7 mouse cellular contexts compared by ENCODE assay signal in the genomic region with DNA sequence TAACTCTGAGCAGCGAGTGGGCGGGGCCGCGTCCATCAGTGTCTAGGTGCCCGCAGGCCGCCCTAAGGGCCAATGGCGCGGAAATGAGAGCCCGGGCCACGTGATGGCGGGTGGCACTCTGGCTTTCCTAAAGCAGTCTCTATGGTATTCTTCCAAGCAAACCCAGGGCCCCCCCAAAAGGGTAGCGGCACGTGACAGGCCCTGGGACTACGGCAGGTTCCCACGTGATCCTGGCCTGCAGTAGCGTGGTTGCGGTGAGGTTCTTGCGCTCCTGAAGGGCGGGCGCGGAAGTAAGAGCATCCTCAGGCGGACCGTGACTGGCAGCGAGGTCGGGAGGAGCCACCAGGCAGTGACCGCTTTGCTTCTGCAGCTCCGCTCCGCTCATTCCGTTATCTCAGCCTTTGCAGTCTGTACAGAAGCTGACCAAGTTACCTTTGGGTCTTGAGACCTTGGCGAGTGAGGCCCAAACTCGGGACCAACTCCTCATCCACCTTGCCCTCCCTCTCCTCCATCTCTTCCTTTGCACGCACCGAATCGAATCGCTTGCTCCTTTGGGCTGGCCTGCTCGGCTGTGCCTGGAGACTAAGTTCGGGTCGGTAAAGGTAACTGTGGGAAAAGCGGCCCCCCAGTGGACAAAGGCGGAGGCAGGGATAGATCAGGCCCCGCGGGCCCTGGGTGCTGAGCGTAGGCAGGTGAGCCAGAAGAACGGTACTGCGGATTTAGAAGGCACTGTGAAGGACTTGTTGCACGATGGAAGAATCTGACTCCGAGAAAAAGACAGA. TPM values are rescaled to one million over a fixed set of nuclear protein-coding genes. Genes with fewer than 3 reads are reported as not detected.
DNase-seq lines count a peak whose midpoint lies in the region; ATAC-seq and TF ChIP-seq lines count a peak whose summit lies in the region.

A gene (plus strand): TSS at position 248 of the 782 bp plus-strand sequence.

- H3K27ac ChIP-seq in embryonic facial prominence, embryonic 12.5 days: no peak within 1 kb of the TSS
- no peak within 1 kb of the TSS for H3K27ac ChIP-seq in kidney, adult 2 months (ENCODE audit: insufficient read depth, low read depth, low read length)
- no peak within 1 kb of the TSS for H3K27ac ChIP-seq in limb, embryonic 11.5 days (replicated peaks; ENCODE audit: low read depth, low read length)
- peak within 1 kb of the TSS; percentile 47; the same call in 1 of the 2 replicates for H3K27ac ChIP-seq in midbrain, embryonic 13.5 days
- H3K27ac ChIP-seq in small intestine, adult 2 months (ENCODE audit: insufficient read depth, low read depth, low read length): no peak within 1 kb of the TSS

- no peak for TF ChIP-seq POLR2A in kidney, adult 2 months (IDR thresholded peaks at IDR 0.05; ENCODE audit: low read depth, low read length)
- TF ChIP-seq POLR2A in small intestine, adult 2 months (IDR thresholded peaks at IDR 0.05; ENCODE audit: low read depth, low read length): no peak

- peak; percentile 79 to 85 for DNase-seq in adrenal gland, postnatal 36 days
- DNase-seq in heart, adult 18-20 months: peak; percentile 59 to 67
- peak; percentile 83 for DNase-seq in kidney, adult 2 months
- peak; percentile 81 for DNase-seq in limb, embryonic 11.5 days (ENCODE audit: low spot score)

- H3K27me3 ChIP-seq in embryonic facial prominence, embryonic 12.5 days: peaks cover 8% of the 10 kb centered on the region
- H3K27me3 ChIP-seq in kidney, adult 2 months (replicated peaks; ENCODE audit: control insufficient read depth, insufficient read depth, low read length): no peaks in the 10 kb centered on the region
- peaks cover 6% of the 10 kb centered on the region; the same call in 1 of the 2 replicates for H3K27me3 ChIP-seq in limb, embryonic 11.5 days (ENCODE audit: control insufficient read depth, insufficient read depth, low read length)
- peaks cover 8% of the 10 kb centered on the region; the same call in 1 of the 2 replicates for H3K27me3 ChIP-seq in midbrain, embryonic 13.5 days
- H3K27me3 ChIP-seq in small intestine, adult 2 months (ENCODE audit: control insufficient read depth, insufficient read depth, low read length): no peaks in the 10 kb centered on the region; the same call in 1 of the 2 replicates

- peak within 1 kb of the TSS; percentile 53 for H3K9ac ChIP-seq in embryonic facial prominence, embryonic 12.5 days
- peak within 1 kb of the TSS; percentile 56 for H3K9ac ChIP-seq in limb, embryonic 11.5 days (ENCODE audit: low read length)
- H3K9ac ChIP-seq in midbrain, embryonic 13.5 days (replicated peaks): peak within 1 kb of the TSS; percentile 65

- H3K4me2 ChIP-seq in embryonic facial prominence, embryonic 12.5 days (replicated peaks): peak within 1 kb of the TSS; percentile 52
- peak within 1 kb of the TSS; percentile 27 for H3K4me2 ChIP-seq in limb, embryonic 11.5 days (ENCODE audit: low read depth, severe bottlenecking)
- H3K4me2 ChIP-seq in midbrain, embryonic 13.5 days (replicated peaks): peak within 1 kb of the TSS; percentile 57

- peak; percentile 28; the same call in 1 of the 2 replicates for TF ChIP-seq CTCF in kidney, adult 2 months (conservative IDR thresholded peaks at IDR 0.05; ENCODE audit: insufficient read depth, insufficient read length, low read depth, low read length)
- no peak for TF ChIP-seq CTCF in small intestine, adult 2 months (IDR thresholded peaks at IDR 0.05; ENCODE audit: extremely low read depth, insufficient read length, insufficient replicate concordance, low read depth, low read length)

- H3K36me3 ChIP-seq in embryonic facial prominence, embryonic 12.5 days: no peaks in the 10 kb centered on the region
- H3K36me3 ChIP-seq in kidney, adult 2 months (ENCODE audit: control insufficient read depth, insufficient read depth, low read length): no peaks in the 10 kb centered on the region
- no peaks in the 10 kb centered on the region for H3K36me3 ChIP-seq in limb, embryonic 11.5 days (ENCODE audit: control insufficient read depth, insufficient read depth, low read length)
- H3K36me3 ChIP-seq in midbrain, embryonic 13.5 days: no peaks in the 10 kb centered on the region
- H3K36me3 ChIP-seq in small intestine, adult 2 months (ENCODE audit: control insufficient read depth, insufficient read depth, low read length): no peaks in the 10 kb centered on the region

- peak within 1 kb of the TSS; percentile 44 for H3K4me3 ChIP-seq in embryonic facial prominence, embryonic 12.5 days
- H3K4me3 ChIP-seq in kidney, adult 2 months (ENCODE audit: insufficient read depth, low read depth, low read length): peak within 1 kb of the TSS; percentile 65
- H3K4me3 ChIP-seq in limb, embryonic 11.5 days (ENCODE audit: low read depth, low read length): peak within 1 kb of the TSS; percentile 35
- peak within 1 kb of the TSS; percentile 57 for H3K4me3 ChIP-seq in midbrain, embryonic 13.5 days (replicated peaks)
- peak within 1 kb of the TSS; percentile 58 for H3K4me3 ChIP-seq in small intestine, adult 2 months (ENCODE audit: low read depth, low read length)

- no peaks in the 10 kb centered on the region for H3K9me3 ChIP-seq in embryonic facial prominence, embryonic 12.5 days
- H3K9me3 ChIP-seq in limb, embryonic 11.5 days (ENCODE audit: control insufficient read depth, low read length): no peaks in the 10 kb centered on the region
- no peaks in the 10 kb centered on the region for H3K9me3 ChIP-seq in midbrain, embryonic 13.5 days

- H3K4me1 ChIP-seq in embryonic facial prominence, embryonic 12.5 days: no peaks in the 10 kb centered on the region
- no peaks in the 10 kb centered on the region for H3K4me1 ChIP-seq in kidney, adult 2 months (ENCODE audit: control insufficient read depth, insufficient read depth, low read length)
- no peaks in the 10 kb centered on the region for H3K4me1 ChIP-seq in limb, embryonic 11.5 days (ENCODE audit: control insufficient read depth, insufficient read depth, low read length)
- no peaks in the 10 kb centered on the region for H3K4me1 ChIP-seq in midbrain, embryonic 13.5 days (replicated peaks)
- H3K4me1 ChIP-seq in small intestine, adult 2 months (ENCODE audit: control insufficient read depth, insufficient read depth, insufficient read length, low read length): peaks cover 2% of the 10 kb centered on the region; the same call in 1 of the 2 replicates

- 22% methylated on average over 47 of the region's 47 CpGs for WGBS in embryonic facial prominence, embryonic 12.5 days
- under 1% methylated on average over 45 of the region's 47 CpGs for WGBS in kidney, adult 2 months
- 17% methylated on average over 47 of the region's 47 CpGs for WGBS in limb, embryonic 11.5 days
- 23% methylated on average over 47 of the region's 47 CpGs for WGBS in midbrain, embryonic 13.5 days
- 10% methylated on average over 47 of the region's 47 CpGs for WGBS in small intestine, adult 2 months

- ATAC-seq in embryonic facial prominence, embryonic 12.5 days (ENCODE audit: insufficient number of reproducible peaks, insufficient read depth, low FRiP score, low TSS enrichment): peak; percentile 97
- peak; percentile 99 for ATAC-seq in limb, embryonic 11.5 days (ENCODE audit: insufficient number of reproducible peaks, low FRiP score, low TSS enrichment, low read depth)
- peak; percentile 99 for ATAC-seq in midbrain, embryonic 13.5 days

RNA-seq across cellular contexts. Expression of the gene that starts here (rescaled TPM):
- total RNA-seq in adrenal gland, postnatal 36 days (2021): 1 to 10 TPM; 6.3 to 8.5 TPM
- 4.9 and 6.0 TPM in 2 replicates for polyA plus RNA-seq in embryonic facial prominence, embryonic 12.5 days (2016; fragmentation: Nextera tagmentation; extraction: Ambion mirVana)
- 1 to 10 TPM; 4.3 to 5.3 TPM for total RNA-seq in heart, adult 18-20 months (2021)
- 2.6 and 3.5 TPM in 2 replicates for polyA plus RNA-seq in kidney, adult 2 months (2012; rRNA removed)
- polyA plus RNA-seq in limb, embryonic 11.5 days (2014; fragmentation: Nextera tagmentation; extraction: Ambion mirVana): 4.6 and 5.2 TPM in 2 replicates
- polyA plus RNA-seq in midbrain, embryonic 13.5 days (2015; fragmentation: Nextera tagmentation; extraction: Ambion mirVana): 7.1 and 7.9 TPM in 2 replicates
- 0.18 and 0.20 TPM in 2 replicates for polyA plus RNA-seq in small intestine, adult 2 months (2012; rRNA removed)
